Mouse (Mus musculus): ENCODE measurements around the gene Pdcd1lg2.

DNA sequence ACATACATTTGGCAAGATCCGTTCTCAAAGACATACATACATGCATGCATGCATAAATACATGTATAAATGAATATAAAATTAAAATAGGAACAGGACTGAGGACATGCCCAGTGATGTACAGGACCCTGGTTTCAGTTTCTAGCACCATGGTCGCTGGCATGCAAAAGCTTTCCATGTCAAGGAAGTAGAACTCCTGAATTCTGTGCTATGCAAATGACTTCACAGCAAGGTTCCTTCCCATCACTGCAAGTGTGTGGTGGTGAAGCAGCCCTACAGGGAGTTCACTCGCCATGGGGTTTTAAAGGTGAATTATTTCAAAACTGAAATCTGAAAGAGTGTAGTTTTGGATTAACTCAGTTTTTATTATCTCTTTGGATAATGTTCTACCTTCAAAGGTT is 34.3 kb upstream of the Pdcd1lg2 start:
- TF ChIP-seq GATA1 (IDR thresholded peaks at IDR 0.05; ENCODE audit: borderline replicate concordance, low read length), result no peak
- TF ChIP-seq FLI1 (IDR thresholded peaks at IDR 0.05; ENCODE audit: low read length), result no peak

All from megakaryocyte, embryonic 14.5 days (primary cell).